Comparison of ENCODE assay signal across 10 mouse cellular contexts in genomic region chr14:22807324-22807723, GRCm38 (mm10).
DNase-seq lines count a peak whose midpoint lies in the region; ATAC-seq lines count a peak whose summit lies in the region.
"Had no signal": no experiment of that assay in that cellular context is flagged by ENCODE, and none has a peak within 500 bp of the region (broad histone marks: within the 10 kb centered on the region; RNA-seq: fewer than 3 reads in every experiment).

No protein-coding gene starts in this region.

- H3K9me3 ChIP-seq in heart, embryonic 10.5 days: no peaks in the 10 kb centered on the region
- H3K9me3 ChIP-seq in neural tube, embryonic 11.5 days (ENCODE audit: control insufficient read depth, low read length): no peaks in the 10 kb centered on the region
- H3K9me3 ChIP-seq in limb, embryonic 10.5 days (replicated peaks): no peaks in the 10 kb centered on the region
- H3K9me3 ChIP-seq in liver, embryonic 11.5 days (ENCODE audit: control insufficient read depth, low read length): no peaks in the 10 kb centered on the region

- H3K36me3 ChIP-seq in heart, embryonic 10.5 days: no peaks in the 10 kb centered on the region
- H3K36me3 ChIP-seq in neural tube, embryonic 11.5 days (ENCODE audit: control insufficient read depth, insufficient read depth, low read length): no peaks in the 10 kb centered on the region
- H3K36me3 ChIP-seq in limb, embryonic 10.5 days: no peaks in the 10 kb centered on the region
- H3K36me3 ChIP-seq in liver, embryonic 11.5 days (ENCODE audit: control insufficient read depth, insufficient read depth, low read length): no peaks in the 10 kb centered on the region

- 8% methylated on average over 3 of the region's 3 CpGs for WGBS in heart, embryonic 10.5 days
- WGBS in neural tube, embryonic 11.5 days: 0% methylated on average over 3 of the region's 3 CpGs
- WGBS in limb, embryonic 10.5 days: 0% methylated on average over 3 of the region's 3 CpGs
- 18% methylated on average over 3 of the region's 3 CpGs for WGBS in liver, embryonic 11.5 days

- no peak for DNase-seq in heart, embryonic 10.5 days (ENCODE audit: low spot score)
- no peak for DNase-seq in heart, adult 8-10 months (ENCODE audit: low spot score)
- DNase-seq in neural tube, embryonic 11.5 days (ENCODE audit: low spot score): no peak
- DNase-seq in neural tube, embryonic 10.5 days (ENCODE audit: extremely low spot score, low spot score): no peak
- no peak for DNase-seq in limb, embryonic 10.5 days (ENCODE audit: low spot score)
- no peak for DNase-seq in liver, embryonic 11.5 days (ENCODE audit: low spot score)
- DNase-seq in liver: no peak
- no peak for DNase-seq in layer of hippocampus, adult 18-20 months (ENCODE audit: low spot score in 2 of 2)
- DNase-seq: left cerebral cortex, postnatal 4 days had no signal

- H3K27ac ChIP-seq in heart, embryonic 10.5 days: peak overlapping the region; percentile 69
- H3K27ac ChIP-seq in neural tube, embryonic 11.5 days (ENCODE audit: low read depth, low read length): peak overlapping the region; percentile 64; the same call in 1 of the 2 replicates
- peak overlapping the region; percentile 77 for H3K27ac ChIP-seq in limb, embryonic 10.5 days
- H3K27ac ChIP-seq in liver, embryonic 11.5 days (ENCODE audit: low read depth, low read length): no peak overlapping the region

- no peaks in the 10 kb centered on the region; the same call in 1 of the 2 replicates for H3K27me3 ChIP-seq in heart, embryonic 10.5 days (ENCODE audit: insufficient read depth, poor library complexity, severe bottlenecking)
- no peaks in the 10 kb centered on the region for H3K27me3 ChIP-seq in neural tube, embryonic 11.5 days (ENCODE audit: control insufficient read depth, insufficient read depth, low read length)
- H3K27me3 ChIP-seq in limb, embryonic 10.5 days (ENCODE audit: low read depth, poor library complexity, severe bottlenecking): peaks cover 70% of the 10 kb centered on the region; the same call in 1 of the 2 replicates
- H3K27me3 ChIP-seq in liver, embryonic 11.5 days (replicated peaks; ENCODE audit: control insufficient read depth, insufficient read depth, low read length): no peaks in the 10 kb centered on the region

- H3K4me2 ChIP-seq in neural tube, embryonic 11.5 days (ENCODE audit: low read depth): peak overlapping the region; percentile 38
- H3K4me2 ChIP-seq in liver, embryonic 11.5 days: no peak overlapping the region

- H3K4me3 ChIP-seq in heart, embryonic 10.5 days: peak overlapping the region; percentile 52
- H3K4me3 ChIP-seq in neural tube, embryonic 11.5 days (ENCODE audit: low read depth, low read length): no peak overlapping the region
- H3K4me3 ChIP-seq in limb, embryonic 10.5 days: no peak overlapping the region
- no peak overlapping the region for H3K4me3 ChIP-seq in liver, embryonic 11.5 days (ENCODE audit: low read depth, low read length)

- ATAC-seq in neural tube, embryonic 11.5 days (ENCODE audit: insufficient read depth, low FRiP score, low TSS enrichment): peak; percentile 53; the same call in 1 of the 2 replicates
- ATAC-seq in liver, embryonic 11.5 days (replicated peaks; ENCODE audit: low FRiP score): no peak
- ATAC-seq: CD4-positive, CD25-positive, alpha-beta regulatory T cell, adult 4 months had no signal

- peaks cover 23% of the 10 kb centered on the region for H3K4me1 ChIP-seq in heart, embryonic 10.5 days
- H3K4me1 ChIP-seq in neural tube, embryonic 11.5 days (ENCODE audit: control insufficient read depth, insufficient read depth, low read length): peaks cover 17% of the 10 kb centered on the region
- H3K4me1 ChIP-seq in limb, embryonic 10.5 days: peaks cover 48% of the 10 kb centered on the region
- H3K4me1 ChIP-seq in liver, embryonic 11.5 days (replicated peaks; ENCODE audit: control insufficient read depth, insufficient read depth, low read length): no peaks in the 10 kb centered on the region

- H3K9ac ChIP-seq in neural tube, embryonic 11.5 days (ENCODE audit: low read length): peak overlapping the region; percentile 47; the same call in 1 of the 2 replicates
- no peak overlapping the region for H3K9ac ChIP-seq in liver, embryonic 11.5 days (ENCODE audit: low read depth, low read length)
